Mouse (Mus musculus) embryonic facial prominence, embryonic 11.5 days (tissue): Measurements from ENCODE around the gene Slc17a2. TPM values are rescaled to one million over a fixed set of nuclear protein-coding genes. Genes with fewer than 3 reads are reported as not detected.

Experiments
- ATAC-seq: fragments of 200-750 bp; cut with Nextera tagmentation; replicated peaks from 2 replicates; pipeline ENCODE4 v1.8.0; 2017; ENCODE audit warnings: low read depth; ENCODE audit not compliant: insufficient number of reproducible peaks, low FRiP score, low TSS enrichment
- DNase-seq: peaks from one replicate; pipeline ENCODE4 v3.0.0-alpha.2; 2015; ENCODE audit warnings: low spot score
- H3K27ac ChIP-seq: fragments of 300-500 bp; sonication (generic); replicated peaks from 2 replicates; pipeline ENCODE4 v1.5.1; 2014; ENCODE audit warnings: mild to moderate bottlenecking, low read depth, low read length, control low read depth
- H3K27me3 ChIP-seq: fragments of 300-500 bp; sonication (generic); 2 replicates; pipeline ENCODE4 v1.6.1; 2014; ENCODE audit warnings: mild to moderate bottlenecking, low read length, moderate library complexity, mixed read lengths; ENCODE audit not compliant: control insufficient read depth, insufficient read depth
- H3K36me3 ChIP-seq: fragments of 300-500 bp; sonication (generic); replicated peaks from 2 replicates; pipeline ENCODE4 v1.6.1; 2014; ENCODE audit warnings: low read depth, mild to moderate bottlenecking, low read length, moderate library complexity, mixed read lengths; ENCODE audit not compliant: control insufficient read depth, insufficient read depth
- H3K4me1 ChIP-seq: fragments of 300-500 bp; sonication (generic); 2 replicates; pipeline ENCODE4 v1.6.1; 2014; ENCODE audit warnings: low read length, mixed read lengths; ENCODE audit not compliant: control insufficient read depth, insufficient read depth
- H3K4me2 ChIP-seq: fragments of 300-500 bp; sonication (generic); 2 replicates; pipeline ENCODE4 v1.6.1; 2014; ENCODE audit warnings: low read depth, mild to moderate bottlenecking, control low read depth, low read length, moderate library complexity
- H3K4me3 ChIP-seq: fragments of 300-500 bp; sonication (generic); 2 replicates; pipeline ENCODE4 v1.5.1; 2014; ENCODE audit warnings: low read depth, low read length, control low read depth
- H3K9ac ChIP-seq: fragments of 300-500 bp; sonication (generic); replicated peaks from 2 replicates; pipeline ENCODE4 v1.6.1; 2014; ENCODE audit warnings: mild to moderate bottlenecking, control low read depth, low read length
- H3K9me3 ChIP-seq: fragments of 300-500 bp; sonication (generic); replicated peaks from 2 replicates; pipeline ENCODE4 v1.6.1; 2016; ENCODE audit warnings: mild to moderate bottlenecking, low read length, inconsistent platforms, mixed read lengths; ENCODE audit not compliant: control insufficient read depth
- WGBS: fragments of 180-500 bp; shearing (Covaris S2); extraction: QIAGEN DNeasy Blood & Tissue Kit; methylation state at CpG from one replicate; pipeline ENCODE4 v1.1.7; 2014; 5-methylcytosine and 5-hydroxymethylcytosine counted together
- polyA plus RNA-seq: library from polyadenylated mRNA; unstranded; fragments of >200 nt; fragmentation: Nextera tagmentation; extraction: Ambion mirVana; gene quantifications from 2 replicates; pipeline ENCODE4 v1.2.1, GENCODE M21; 2014

The Slc17a2 gene
- polyA plus RNA-seq: not detected in 2 replicates

- no peaks in the 10 kb centered on the region for H3K9me3 ChIP-seq
- DNase-seq: no peak
- no peak within 1 kb of the TSS for H3K4me3 ChIP-seq
Measured at GRCm38 (mm10) chr13:23806422-23807052, at the start of gene Slc17a2. Gene Slc17a2, plus strand, starts transcription at chr13:23806993.

GRCm38 (mm10) chr13:23757211-23757773 is 49.5 kb upstream of the Slc17a2 start:
- 3% methylated on average over 14 of the region's 23 CpGs for WGBS

More at GRCm38 (mm10) chr13:23806422-23807052, at the start of gene Slc17a2:
- Histone ChIP-seq H3K4me2 (no peak within 1 kb of the TSS), H3K36me3 (no peaks in the 10 kb centered on the region), H3K9ac (no peak within 1 kb of the TSS), H3K4me1 (no peaks in the 10 kb centered on the region), H3K27me3 (no peaks in the 10 kb centered on the region), H3K27ac (no peak within 1 kb of the TSS)
- no peak for ATAC-seq
- 87% methylated on average over 15 of the region's 15 CpGs for WGBS

GRCm38 (mm10) chr13:23757921-23758320 is 48.9 kb upstream of the Slc17a2 start:
- ATAC-seq: no peak
- H3K27ac ChIP-seq: peak overlapping the region; percentile 91
- WGBS: 57% methylated on average over 3 of the region's 3 CpGs

More at GRCm38 (mm10) chr13:23757211-23757773, 49.5 kb upstream of the Slc17a2 start:
- peak overlapping the region; percentile 91 for H3K27ac ChIP-seq
- H3K4me1 ChIP-seq: no peaks in the 10 kb centered on the region
- no peaks in the 10 kb centered on the region for H3K36me3 ChIP-seq
- H3K9ac ChIP-seq: peak overlapping the region; percentile 77
- ATAC-seq: peak; percentile 9; the same call in 1 of the 2 replicates
- peak; percentile 73 for DNase-seq
- peak overlapping the region; percentile 74 for H3K4me2 ChIP-seq
- H3K27me3 ChIP-seq: no peaks in the 10 kb centered on the region
- H3K9me3 ChIP-seq: no peaks in the 10 kb centered on the region
- peak overlapping the region; percentile 35 for H3K4me3 ChIP-seq

GRCm38 (mm10) chr13:23759251-23759771 is 47.5 kb upstream of the Slc17a2 start:
- Histone ChIP-seq H3K9ac (no peak overlapping the region), H3K4me1 (no peaks in the 10 kb centered on the region), H3K27ac (no peak overlapping the region), H3K27me3 (no peaks in the 10 kb centered on the region), H3K36me3 (no peaks in the 10 kb centered on the region), H3K4me2 (no peak overlapping the region), H3K4me3 (no peak overlapping the region), H3K9me3 (no peaks in the 10 kb centered on the region)
- DNase-seq (no peak), ATAC-seq (no peak)
- WGBS: 81% methylated on average over 3 of the region's 3 CpGs

More at GRCm38 (mm10) chr13:23757921-23758320, 48.9 kb upstream of the Slc17a2 start:
- no peak for DNase-seq
- Histone ChIP-seq H3K4me3 (no peak overlapping the region), H3K9ac (no peak overlapping the region), H3K27me3 (no peaks in the 10 kb centered on the region), H3K4me2 (no peak overlapping the region), H3K4me1 (no peaks in the 10 kb centered on the region), H3K36me3 (no peaks in the 10 kb centered on the region), H3K9me3 (no peaks in the 10 kb centered on the region)

GRCm38 (mm10) chr13:23759916-23760239 is 46.9 kb upstream of the Slc17a2 start:
- no peaks in the 10 kb centered on the region for H3K4me1 ChIP-seq
- no peaks in the 10 kb centered on the region for H3K36me3 ChIP-seq
- H3K9ac ChIP-seq: peak overlapping the region; percentile 64
- ATAC-seq (no peak), DNase-seq (no peak)
- peak overlapping the region; percentile 85; the same call in 1 of the 2 replicates for H3K27ac ChIP-seq
- no peaks in the 10 kb centered on the region for H3K9me3 ChIP-seq
- no peak overlapping the region for H3K4me3 ChIP-seq
- WGBS: 64% methylated on average over 1 of the region's 1 CpGs
- no peaks in the 10 kb centered on the region for H3K27me3 ChIP-seq
- peak overlapping the region; percentile 67 for H3K4me2 ChIP-seq

- DNase-seq: peak; percentile 72
- Histone ChIP-seq H3K9ac (peak overlapping the region; percentile 64), H3K36me3 (no peaks in the 10 kb centered on the region), H3K27ac (peak overlapping the region; percentile 85), H3K4me3 (peak overlapping the region; percentile 41), H3K4me2 (peak overlapping the region; percentile 67), H3K4me1 (no peaks in the 10 kb centered on the region), H3K9me3 (no peaks in the 10 kb centered on the region), H3K27me3 (no peaks in the 10 kb centered on the region)
- 2% methylated on average over 18 of the region's 27 CpGs for WGBS
- no peak; the same call in 1 of the 2 replicates for ATAC-seq
Measured at GRCm38 (mm10) chr13:23760240-23760971, 46.4 kb upstream of the Slc17a2 start.

GRCm38 (mm10) chr13:23760972-23761864 is 45.6 kb upstream of the Slc17a2 start, which contains the start of gene Hist1h4a:
Gene Hist1h4a, minus strand, starts transcription at chr13:23761230.
- Histone ChIP-seq H3K4me1 (no peaks in the 10 kb centered on the region), H3K27me3 (no peaks in the 10 kb centered on the region), H3K36me3 (no peaks in the 10 kb centered on the region), H3K4me2 (peak within 1 kb of the TSS; percentile 67), H3K9me3 (no peaks in the 10 kb centered on the region), H3K27ac (peak within 1 kb of the TSS; percentile 97), H3K9ac (peak within 1 kb of the TSS; percentile 67), H3K4me3 (peak within 1 kb of the TSS; percentile 41)
- 0% methylated on average over 61 of the region's 72 CpGs for WGBS
- DNase-seq: peak; percentile 99
- ATAC-seq: peak; percentile 67
